Mouse (Mus musculus) forebrain, embryonic 13.5 days (tissue): ENCODE results near the gene Ldhc. TPM values are rescaled to one million over a fixed set of nuclear protein-coding genes. Genes with fewer than 3 reads are reported as not detected.

Experiments used
- ATAC-seq: fragments of 200-750 bp; cut with Nextera tagmentation; 2 replicates; pipeline ENCODE4 v1.8.0; 2017
- H3K27ac ChIP-seq: fragments of 300-500 bp; sonication (generic); 2 replicates; pipeline ENCODE4 v1.5.1; 2015; ENCODE audit warnings: inconsistent platforms, mild to moderate bottlenecking, moderate library complexity
- H3K27me3 ChIP-seq: fragments of 300-500 bp; sonication (generic); 2 replicates; pipeline ENCODE4 v1.6.1; 2015; ENCODE audit warnings: mild to moderate bottlenecking, inconsistent platforms
- H3K36me3 ChIP-seq: fragments of 300-500 bp; sonication (generic); 2 replicates; pipeline ENCODE4 v1.6.1; 2015; ENCODE audit warnings: mild to moderate bottlenecking, inconsistent platforms; ENCODE audit not compliant: poor library complexity, severe bottlenecking
- H3K4me1 ChIP-seq: fragments of 300-500 bp; sonication (generic); 2 replicates; pipeline ENCODE4 v1.6.1; 2015; ENCODE audit warnings: inconsistent platforms
- H3K4me2 ChIP-seq: fragments of 300-500 bp; sonication (generic); 2 replicates; pipeline ENCODE4 v1.6.1; 2015; ENCODE audit warnings: inconsistent platforms, mild to moderate bottlenecking, moderate library complexity
- H3K4me3 ChIP-seq: fragments of 300-500 bp; sonication (generic); 2 replicates; pipeline ENCODE4 v1.5.1; 2015; ENCODE audit warnings: mild to moderate bottlenecking, inconsistent platforms
- H3K9ac ChIP-seq: fragments of 300-500 bp; sonication (generic); 2 replicates; pipeline ENCODE4 v1.6.1; 2015; ENCODE audit warnings: mild to moderate bottlenecking, inconsistent platforms
- H3K9me3 ChIP-seq: fragments of 300-500 bp; sonication (generic); replicated peaks from 2 replicates; pipeline ENCODE4 v1.6.1; 2016; ENCODE audit warnings: inconsistent platforms
- WGBS: fragments of 180-500 bp; shearing (Covaris S2); methylation state at CpG from one replicate; pipeline ENCODE4 v1.1.7; 2015; 5-methylcytosine and 5-hydroxymethylcytosine counted together
- polyA plus RNA-seq: library from polyadenylated mRNA; unstranded; fragments of >200 nt; fragmentation: Nextera tagmentation; extraction: Ambion mirVana; gene quantifications from 2 replicates; pipeline ENCODE4 v1.2.1, GENCODE M21; 2015

The Ldhc gene
- polyA plus RNA-seq, 1 experiment from 2014 or later = not detected

- no peak overlapping the region for H3K4me2 ChIP-seq
- no peaks in the 10 kb centered on the region for H3K27me3 ChIP-seq
- H3K9ac ChIP-seq = no peak overlapping the region
- peaks cover 23% of the 10 kb centered on the region for H3K4me1 ChIP-seq
- no peak for ATAC-seq
- no peaks in the 10 kb centered on the region for H3K9me3 ChIP-seq
- no peak overlapping the region for H3K4me3 ChIP-seq
- no peak overlapping the region for H3K27ac ChIP-seq
- WGBS = 78% methylated on average over 4 of the region's 4 CpGs
- peaks cover 5% of the 10 kb centered on the region; the same call in 1 of the 2 replicates for H3K36me3 ChIP-seq
Observed at GRCm38 (mm10) chr7:46922075-46922474, 61.1 kb downstream of the Ldhc start.

Other genes starting within 250 kb of the Ldhc start
- 25.0 and 26.6 TPM in 2 replicates for gene Sergef, start 221.4 kb upstream of the Ldhc start, polyA plus RNA-seq
- 0.21 and 0.28 TPM in 2 replicates for gene Tph1, start 188.7 kb upstream of the Ldhc start, polyA plus RNA-seq
- gene Saal1, start 150.5 kb upstream of the Ldhc start, polyA plus RNA-seq = 28.1 and 29.2 TPM in 2 replicates
- 0.28 TPM in 1 of 2 replicates, not detected in the other for gene Saa3, start 145.5 kb upstream of the Ldhc start, polyA plus RNA-seq
- gene Saa4, start 128.6 kb upstream of the Ldhc start, polyA plus RNA-seq = 0.08 TPM in 1 of 2 replicates, not detected in the other
- gene Saa1, start 118.2 kb upstream of the Ldhc start, polyA plus RNA-seq = not detected in 2 replicates
- gene Saa2, start 109.4 kb upstream of the Ldhc start, polyA plus RNA-seq = not detected in 2 replicates
- gene Hps5, start 65.1 kb upstream of the Ldhc start, polyA plus RNA-seq = 15.0 and 16.1 TPM in 2 replicates
- gene Gtf2h1, start 65.1 kb upstream of the Ldhc start, polyA plus RNA-seq = 48.2 and 48.7 TPM in 2 replicates
- gene Ldha, start 19.7 kb upstream of the Ldhc start, polyA plus RNA-seq = 905 and 993 TPM in 2 replicates
- 408 and 422 TPM in 2 replicates for gene Tsg101, start 58.8 kb downstream of the Ldhc start, polyA plus RNA-seq
- 9.4 and 10.4 TPM in 2 replicates for gene Uevld, start 97.3 kb downstream of the Ldhc start, polyA plus RNA-seq
- not detected in 2 replicates for gene Gm9999, start 122.4 kb downstream of the Ldhc start, polyA plus RNA-seq
- 12.0 and 12.4 TPM in 2 replicates for gene Spty2d1, start 147.2 kb downstream of the Ldhc start, polyA plus RNA-seq
- gene Tmem86a, start 189.4 kb downstream of the Ldhc start, polyA plus RNA-seq = 19.0 and 20.0 TPM in 2 replicates